Mouse (Mus musculus) gastrocnemius, adult 8-10 months (tissue): ENCODE data around the gene Cnbd2. TPM values are rescaled to one million over a fixed set of nuclear protein-coding genes. Genes with fewer than 3 reads are reported as not detected.

Experiments
- DNase-seq, 2 experiments: peaks; one replicate each; pipeline ENCODE4 v3.0.0; 2022; ENCODE audit warnings: low spot score in 2 of 2
- total RNA-seq, 4 experiments: library from RNA; stranded (reverse); gene quantifications; 2 replicates each; pipeline ENCODE4 v1.2.4; 2022

The Cnbd2 gene
- 1 to 10 TPM in 1 of 4 experiments, under 1 TPM in 3; 0.74 to 1.0 (median 0.85) TPM for total RNA-seq

DNA sequence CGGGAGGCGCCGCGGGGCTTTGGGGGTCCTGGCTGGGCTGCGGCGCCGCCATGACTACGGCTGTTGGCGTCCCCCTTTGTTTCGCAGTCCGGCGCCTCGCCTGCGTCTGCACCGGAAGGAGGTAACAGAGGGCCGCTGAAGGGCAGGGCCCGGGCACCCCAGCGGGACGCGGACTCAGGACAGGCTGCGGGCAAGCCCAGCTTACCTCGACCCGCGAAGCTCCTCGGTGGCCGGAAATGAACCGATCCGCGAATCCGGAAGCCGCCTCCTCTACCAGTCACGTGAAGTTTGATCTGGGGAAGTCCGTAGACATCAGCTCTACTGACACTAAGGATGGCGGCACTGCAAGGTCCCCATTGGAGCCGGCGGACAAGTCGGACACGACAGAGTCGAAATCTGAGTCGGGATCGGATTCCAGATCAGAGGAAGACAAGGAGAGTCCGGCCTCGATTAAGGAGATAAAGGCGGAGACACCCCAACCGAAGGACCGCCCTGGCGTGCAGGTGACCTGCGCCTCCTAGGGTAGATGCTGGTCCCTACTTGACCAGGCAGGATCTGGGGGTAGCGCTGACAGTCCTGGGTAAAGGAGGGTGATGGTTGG lies at the start of gene Cnbd2, which contains the start of gene Scand1:
Cnbd2 (plus strand) TSS at position 3 of the 601 bp plus-strand sequence.
Scand1 (minus strand) TSS at position 408 of the 601 bp plus-strand sequence.
- DNase-seq: peak; percentile 61 to 65

DNA sequence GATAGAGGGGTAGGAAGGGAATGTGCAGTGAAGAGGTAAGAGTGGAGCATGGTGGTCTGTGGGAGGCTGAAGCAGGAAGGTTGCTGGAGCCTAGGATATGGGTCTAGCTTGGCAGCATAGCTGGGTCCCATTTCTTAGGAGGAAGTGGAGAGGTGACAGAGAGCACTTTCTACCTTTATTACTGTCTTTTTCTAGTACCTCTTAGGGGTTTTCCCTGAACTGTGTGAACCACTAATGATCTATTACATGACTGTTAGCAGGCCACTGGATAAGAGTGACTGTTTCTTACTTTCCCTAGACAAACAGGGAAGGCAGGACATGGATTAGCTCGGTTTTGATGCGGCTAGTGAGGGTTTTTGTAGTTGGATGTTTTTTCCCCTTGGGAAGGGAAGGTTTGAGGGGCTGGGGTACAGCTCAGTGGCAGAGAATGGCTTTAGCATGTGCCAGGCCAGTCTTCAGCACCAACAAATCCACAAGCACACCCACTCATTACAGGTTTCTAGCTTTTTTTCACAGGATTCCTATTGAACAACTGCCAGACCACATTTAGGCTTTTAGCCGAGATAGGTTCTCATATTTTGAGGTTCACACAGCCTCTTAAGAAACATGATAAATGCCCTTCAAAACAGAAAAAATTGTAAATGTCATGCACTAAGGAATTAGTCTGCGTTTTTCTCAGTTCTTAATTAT lies 48.8 kb upstream of the Cnbd2 start:
- DNase-seq: no peak

DNA sequence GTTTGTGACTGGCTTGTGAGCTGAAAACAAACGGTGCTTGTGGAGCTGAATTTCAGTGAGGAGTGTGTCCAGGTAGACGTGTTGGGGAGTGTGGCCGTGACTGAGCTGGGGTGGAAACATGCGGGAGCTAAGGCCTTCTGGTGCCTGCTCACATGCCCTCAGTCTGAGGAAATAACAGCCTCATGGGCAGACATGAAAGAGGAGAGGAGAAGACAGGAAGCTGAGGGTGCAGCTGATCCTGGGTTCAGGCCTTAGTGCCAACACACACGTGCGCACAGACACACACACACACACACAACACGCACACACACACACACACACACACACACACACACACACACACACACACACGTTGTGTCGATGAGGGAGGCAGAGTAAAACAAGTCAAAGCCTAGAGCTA lies 44.5 kb upstream of the Cnbd2 start:
- DNase-seq: no peak

DNA sequence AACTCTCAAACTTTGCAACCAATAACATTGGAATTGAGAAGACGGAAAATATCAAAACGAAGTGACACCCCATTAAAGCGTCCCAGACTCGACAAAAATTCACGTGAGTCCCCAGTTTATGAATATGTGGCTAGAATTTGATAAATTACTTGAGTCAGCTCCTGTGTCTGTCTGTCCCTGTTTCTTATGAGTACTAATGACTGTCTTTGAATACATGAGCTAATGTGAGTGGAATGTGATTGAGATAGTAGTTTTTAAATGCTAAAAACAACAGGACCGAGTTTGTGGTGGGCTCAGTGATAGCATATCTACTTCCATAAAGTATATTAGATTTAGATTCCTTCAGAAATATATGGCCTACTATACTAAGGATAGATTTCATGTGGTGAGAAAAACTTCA lies 39.5 kb upstream of the Cnbd2 start:
- no peak for DNase-seq

DNA sequence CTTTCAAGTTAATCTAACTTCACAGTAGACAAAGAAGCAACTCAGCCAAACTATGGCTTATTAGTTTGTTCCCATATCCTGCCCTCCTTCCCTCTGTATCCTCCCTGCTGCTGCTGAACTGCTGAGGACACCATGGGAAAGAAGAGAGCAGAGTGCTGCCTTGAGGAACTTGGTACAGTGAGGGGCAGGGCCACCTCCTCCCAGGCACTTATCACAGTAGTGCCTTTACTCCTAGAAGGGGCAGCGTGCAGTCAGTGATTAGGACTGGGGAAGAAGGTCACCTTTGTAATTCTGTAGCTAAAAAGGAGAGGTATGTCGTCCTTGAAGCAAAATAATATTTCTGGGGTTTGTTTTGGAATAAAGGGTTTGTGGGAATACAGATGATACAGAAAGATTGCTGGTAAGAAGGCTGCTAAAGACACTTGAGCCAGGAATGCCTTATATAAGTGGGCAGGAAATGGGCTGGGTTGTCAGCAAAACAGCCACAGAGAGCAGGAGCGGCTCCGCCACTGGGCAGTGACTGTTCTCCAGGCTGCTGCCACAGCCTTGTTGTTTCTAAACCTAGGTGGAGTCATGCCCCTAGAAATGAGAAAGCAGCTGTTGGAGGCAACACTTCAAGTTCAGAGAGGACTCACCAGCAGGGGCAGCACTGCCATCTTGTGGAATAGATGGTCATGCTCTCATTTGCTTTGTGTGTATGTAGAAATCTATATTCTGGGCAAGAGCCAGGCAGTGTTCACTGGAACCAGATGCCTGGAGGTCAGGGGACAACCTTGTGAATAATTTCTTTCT lies 33.7 kb upstream of the Cnbd2 start:
- peak; percentile 75 to 81 for DNase-seq

DNA sequence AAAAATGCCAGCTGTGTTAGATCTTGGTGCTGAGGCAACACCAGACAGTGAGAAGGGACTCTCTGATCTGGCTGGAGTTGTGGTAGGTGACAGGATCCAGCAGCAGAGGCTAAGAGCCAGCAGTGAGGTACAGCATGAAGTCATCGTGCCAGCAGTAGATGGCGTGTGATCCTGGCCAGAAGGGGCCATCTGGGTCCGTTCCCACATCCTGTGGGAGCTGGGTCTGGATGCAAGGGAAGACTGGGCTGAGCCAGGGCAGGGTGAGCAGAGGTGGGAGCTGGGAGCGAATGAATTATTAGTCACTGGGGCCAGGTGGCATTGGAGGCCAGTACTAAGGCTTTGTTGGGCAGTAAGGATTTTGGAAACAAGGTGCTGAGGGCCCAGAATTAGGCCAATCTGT lies 30.9 kb upstream of the Cnbd2 start:
- no peak for DNase-seq

DNA sequence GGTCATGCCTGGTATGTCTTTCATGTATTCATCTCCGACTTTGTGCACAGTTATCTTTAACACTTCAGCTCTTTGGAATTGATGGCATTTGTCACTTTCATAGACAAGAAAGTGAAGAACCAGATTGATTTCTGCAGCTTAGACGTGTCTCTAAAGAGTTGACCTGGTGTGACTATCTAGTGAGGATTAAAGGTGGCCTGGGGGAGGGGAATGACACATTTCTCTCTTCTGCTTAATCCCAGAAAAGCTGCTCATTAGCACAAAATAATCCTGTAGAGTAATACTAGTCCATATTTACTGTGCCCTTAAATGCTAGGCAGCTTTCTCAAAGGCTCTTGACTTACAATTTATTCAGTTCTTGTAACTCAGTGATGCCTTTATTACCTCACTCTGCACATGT lies 26.9 kb upstream of the Cnbd2 start:
- DNase-seq: no peak

DNA sequence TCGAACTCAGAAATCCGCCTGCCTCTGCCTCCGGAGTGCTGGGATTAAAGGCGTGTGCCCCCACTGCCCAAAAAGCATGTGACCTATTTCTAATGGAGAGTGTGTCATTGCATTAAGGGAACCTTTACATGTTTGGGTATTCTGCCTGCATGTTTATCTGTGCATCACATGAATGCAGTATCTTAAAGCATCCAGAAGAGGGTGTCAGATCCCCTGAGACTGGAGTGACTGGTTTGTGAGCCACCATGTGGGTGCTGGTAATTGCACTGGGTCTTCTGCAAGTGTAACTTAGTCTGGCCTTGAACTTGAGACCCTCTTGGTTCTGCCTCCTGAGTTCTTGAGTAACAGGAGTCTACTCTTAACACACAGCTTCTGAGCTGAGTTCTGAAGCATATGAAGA lies 25.4 kb upstream of the Cnbd2 start:
- no peak for DNase-seq

DNA sequence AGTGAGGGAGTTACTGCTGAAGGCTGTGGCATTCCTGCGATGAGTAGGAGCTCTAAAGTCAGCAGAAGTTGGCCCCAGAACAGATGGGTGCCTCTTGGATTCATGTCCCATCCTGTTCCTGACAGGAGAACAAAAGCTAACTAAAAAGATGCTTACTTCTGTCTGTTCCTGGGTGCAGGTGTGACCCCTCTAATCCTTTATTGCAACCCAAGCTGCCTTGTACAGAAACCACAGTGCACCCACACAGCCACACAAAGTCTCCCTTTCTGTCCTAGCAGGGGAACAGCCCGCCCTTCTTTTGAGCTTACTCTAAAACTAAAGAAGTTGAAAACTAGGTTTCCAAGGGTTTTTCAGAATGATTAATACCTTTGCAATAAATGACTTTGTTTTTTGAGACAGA lies 23.9 kb upstream of the Cnbd2 start:
- DNase-seq: no peak

DNA sequence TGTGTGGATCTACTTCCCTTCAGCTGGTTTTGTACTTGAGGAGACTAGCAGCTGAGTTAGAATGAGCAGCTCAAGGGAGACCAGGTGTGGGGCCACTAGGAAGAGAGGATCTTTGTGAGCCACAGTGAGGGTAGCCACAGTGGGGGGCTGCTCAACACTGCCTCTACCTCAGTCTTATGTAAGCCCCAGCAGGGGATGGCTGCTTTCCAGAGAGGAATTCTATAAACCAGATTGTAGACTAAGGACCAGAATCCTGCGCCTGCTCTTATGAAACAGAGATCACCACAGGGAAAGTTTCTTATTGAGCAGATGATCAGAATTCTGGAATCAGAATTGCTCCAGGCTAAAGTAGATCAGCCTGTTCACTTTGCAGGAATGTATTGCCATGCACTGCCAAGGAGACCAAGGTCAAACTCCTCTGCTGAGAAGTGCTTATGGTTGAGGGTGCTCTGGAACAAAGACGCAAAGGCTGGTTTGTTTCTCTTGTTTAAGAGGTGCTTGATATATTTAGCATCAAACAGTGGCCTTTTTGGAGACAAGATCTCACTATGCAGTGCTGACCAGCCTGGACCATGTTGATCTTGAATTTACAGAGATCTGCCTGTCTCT lies 22.4 kb upstream of the Cnbd2 start:
- DNase-seq: no peak

DNA sequence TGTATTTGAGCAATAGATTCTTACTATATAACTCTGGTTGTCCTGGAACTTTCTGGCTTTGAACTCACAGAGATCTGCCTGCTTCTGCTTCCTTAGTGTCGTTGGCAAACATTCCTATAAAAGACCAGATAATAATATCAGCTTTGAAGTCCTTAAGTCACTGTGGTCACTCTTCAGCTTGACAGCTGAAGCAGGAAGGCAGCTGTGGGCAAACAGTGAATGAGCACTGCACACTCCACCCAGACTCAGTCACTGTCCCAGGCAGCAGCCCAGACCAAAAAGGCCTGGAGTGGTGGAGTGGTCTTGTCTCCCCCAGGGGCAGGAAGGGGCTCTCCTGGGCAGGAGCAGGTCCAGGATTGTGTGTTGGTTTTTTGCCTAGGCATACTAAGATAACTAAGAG lies 20.1 kb upstream of the Cnbd2 start:
- no peak for DNase-seq

DNA sequence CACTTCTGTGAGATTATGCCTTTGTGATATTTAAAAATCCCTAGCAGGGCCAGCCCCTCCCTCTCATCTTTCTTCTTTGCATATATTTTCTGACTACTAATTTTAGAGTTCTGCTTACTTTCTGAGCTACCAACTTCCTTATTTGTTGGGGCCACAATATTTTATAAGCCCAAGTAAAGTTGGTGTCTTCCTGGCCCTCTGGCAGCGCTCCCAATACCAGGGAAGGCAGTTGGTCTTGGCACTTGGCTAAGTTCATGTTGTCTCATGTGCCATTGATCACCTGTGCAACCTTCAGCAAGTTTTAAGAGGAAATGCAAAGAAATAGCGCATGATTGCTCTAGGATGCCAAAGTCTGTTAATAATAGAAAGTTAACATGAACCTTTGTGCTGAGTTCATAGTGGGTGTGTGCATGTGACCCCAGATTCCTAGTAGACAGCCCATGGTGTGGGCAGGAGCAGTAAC lies 16.5 kb upstream of the Cnbd2 start:
- no peak for DNase-seq

DNA sequence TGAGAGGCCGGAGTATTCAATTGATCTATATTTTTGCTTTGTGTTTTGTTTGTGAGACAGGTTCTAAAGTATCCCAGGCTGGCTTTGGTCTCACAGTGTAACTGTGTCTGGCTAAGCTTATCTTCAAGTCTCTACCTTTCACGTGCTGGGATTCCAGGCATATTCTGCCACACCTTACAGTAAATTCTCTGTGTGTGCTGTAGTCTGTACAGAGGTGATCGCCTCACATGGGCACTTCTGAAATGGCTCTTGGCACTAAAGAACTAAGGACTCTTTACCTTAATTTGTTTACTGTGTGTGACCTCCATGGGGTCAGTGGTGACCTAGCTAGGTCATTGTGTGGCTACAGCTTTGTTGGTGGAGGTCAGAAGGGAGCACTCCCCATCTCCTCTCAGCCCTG lies 15.9 kb upstream of the Cnbd2 start:
- no peak for DNase-seq

DNA sequence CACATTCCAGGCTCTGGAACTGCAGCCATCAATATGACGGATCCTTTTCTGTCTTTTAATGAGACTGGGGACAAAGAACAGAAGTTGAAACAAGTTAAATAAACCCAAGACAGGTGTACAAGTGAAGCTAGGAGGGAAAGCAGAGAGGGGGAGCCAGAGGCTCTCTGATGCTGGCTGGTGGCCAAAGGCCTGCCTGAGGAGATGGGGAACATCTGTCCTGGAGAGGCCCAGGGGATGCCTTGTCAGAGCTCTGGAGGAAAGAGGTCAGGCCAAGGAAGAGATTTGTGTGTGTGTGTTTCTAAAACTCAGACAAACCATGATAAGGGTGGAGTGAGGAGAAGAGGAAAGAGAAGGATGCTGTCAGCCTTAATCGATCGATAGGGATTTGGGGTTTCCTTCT lies 14.4 kb upstream of the Cnbd2 start:
- no peak for DNase-seq

DNA sequence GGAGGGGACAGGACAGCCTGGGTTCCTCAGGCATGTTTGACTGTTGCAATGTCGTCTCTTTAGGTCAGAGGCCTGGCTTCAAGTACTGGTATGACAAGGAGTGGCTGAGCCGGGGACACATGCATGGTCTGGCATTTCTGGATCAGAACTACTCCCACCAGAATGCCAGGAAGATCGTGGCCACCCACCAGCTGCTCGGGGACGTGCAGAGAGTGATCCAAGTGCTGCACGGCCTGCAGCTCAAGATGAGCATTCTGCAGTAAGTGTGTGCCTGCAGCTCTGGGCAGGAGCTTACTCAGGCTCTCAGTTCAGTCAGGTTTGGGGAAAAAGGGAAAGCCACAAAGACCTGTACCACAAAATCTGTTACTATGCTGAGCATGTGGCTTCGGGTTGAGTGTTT lies 13.6 kb upstream of the Cnbd2 start:
- no peak for DNase-seq

DNA sequence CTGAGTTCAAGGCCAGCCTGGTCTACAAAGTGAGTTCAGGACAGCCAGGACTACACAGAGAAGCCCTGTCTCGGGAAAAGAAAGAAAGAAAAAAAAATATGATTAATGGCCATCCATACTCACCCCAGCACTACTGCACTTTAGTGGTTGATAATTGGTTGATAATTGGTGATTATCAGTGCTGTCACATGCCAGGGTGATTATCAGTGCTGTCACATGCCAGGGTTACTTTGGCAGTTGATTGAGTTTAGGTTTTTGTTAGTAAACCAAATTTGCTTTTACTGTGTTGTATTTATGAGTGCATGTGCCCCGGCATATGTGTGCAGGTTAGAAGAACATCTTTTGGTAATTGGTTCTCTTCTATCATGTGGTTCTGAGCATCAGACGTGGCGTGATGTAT lies 10.0 kb upstream of the Cnbd2 start:
- DNase-seq: no peak

DNA sequence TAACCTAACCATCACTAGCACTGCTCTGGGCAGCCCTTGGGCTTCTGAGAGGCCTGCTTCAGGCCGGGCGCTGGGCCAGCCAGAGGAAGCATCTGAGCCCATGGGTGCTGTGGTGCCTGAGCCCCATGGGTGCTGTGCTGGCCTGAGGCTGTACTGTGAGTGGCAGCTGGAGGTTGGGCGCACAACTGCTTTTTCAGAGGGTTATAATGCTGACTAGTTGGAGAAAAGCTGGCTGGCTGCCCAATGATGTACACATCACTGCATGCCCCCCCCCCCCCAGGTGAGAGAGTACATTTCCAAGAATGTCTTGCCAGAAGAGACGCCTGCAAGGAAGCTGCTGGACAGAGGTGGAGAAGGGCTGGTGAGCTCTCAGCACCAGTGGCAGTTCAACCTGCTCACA lies 7.7 kb upstream of the Cnbd2 start:
- DNase-seq: no peak

DNA sequence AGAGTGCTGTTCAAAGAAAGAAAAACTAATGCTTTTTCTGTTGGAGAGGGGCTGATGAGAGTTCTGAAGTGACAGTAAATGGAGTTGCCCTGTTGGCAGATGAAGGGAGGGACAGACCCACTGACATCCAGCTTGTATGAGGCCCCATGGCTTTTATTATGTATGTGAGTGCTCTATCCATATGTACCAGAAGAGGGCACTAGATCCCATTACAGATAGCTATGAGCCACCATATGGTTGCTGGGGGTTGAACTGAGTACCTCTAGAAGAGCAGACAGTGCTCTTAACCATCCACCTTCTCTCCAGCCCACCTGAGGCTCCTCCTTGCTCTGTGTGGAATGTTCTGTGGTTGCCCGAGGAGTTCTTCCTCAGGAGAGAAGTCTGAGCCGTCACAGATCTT lies 6.3 kb upstream of the Cnbd2 start:
- no peak for DNase-seq

DNA sequence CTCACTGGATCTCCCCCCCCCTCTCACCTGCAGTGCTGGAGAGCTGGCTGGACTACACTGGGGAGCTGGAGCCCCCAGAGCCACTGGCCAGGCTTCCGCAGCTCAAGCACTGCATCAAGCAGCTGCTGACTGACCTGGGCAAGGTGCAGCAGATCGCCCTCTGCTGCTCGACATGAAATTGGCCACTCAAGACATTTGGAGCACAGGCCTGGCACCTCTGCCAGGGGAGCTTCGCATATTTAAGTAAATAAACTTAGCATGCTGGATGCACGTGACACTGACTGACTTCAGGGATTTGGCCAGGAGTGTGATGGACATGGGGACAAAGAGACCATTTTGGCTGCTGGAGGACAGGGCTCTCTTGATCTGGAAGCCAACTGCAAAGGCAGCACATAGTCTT lies 4.8 kb upstream of the Cnbd2 start:
- no peak for DNase-seq

DNA sequence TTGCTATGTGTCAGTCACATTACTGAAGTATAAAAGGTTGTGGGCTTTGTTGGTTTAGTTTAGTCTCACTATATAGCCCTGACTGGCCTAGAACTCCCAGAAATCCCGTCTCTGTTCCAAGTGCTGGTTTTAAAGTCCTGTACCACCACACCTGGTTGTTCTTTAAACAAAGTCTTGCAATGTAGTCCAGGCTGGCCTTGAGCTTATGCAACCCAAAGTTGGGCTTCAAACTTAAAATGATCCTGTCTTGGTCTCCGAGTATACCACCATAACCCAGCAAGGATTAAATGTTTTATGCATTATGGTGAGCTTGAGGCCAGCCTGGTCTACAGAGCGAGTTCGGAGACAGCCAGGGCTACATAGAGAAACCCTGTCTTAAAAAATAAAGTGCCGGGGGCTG lies 2.2 kb upstream of the Cnbd2 start:
- DNase-seq: no peak

DNA sequence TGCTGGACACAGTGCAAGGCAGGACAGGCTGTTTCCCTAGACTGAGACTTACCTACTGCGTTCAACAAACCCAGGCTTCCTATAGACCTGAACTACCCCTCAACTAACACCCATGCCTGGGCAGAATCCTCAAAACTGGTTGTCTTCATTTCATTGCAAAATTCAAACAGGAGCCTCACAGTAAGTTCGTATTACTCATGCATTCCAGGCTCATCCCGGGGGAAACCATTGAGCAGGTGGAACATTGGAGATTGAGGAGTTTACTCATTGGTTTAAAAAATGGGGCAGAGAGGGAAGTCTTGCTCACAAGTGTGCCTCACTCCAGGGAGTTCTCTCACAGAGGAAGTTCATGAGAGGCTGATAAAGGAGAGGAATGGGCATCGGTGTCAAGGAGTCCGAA lies 1.6 kb upstream of the Cnbd2 start:
- no peak for DNase-seq

DNA sequence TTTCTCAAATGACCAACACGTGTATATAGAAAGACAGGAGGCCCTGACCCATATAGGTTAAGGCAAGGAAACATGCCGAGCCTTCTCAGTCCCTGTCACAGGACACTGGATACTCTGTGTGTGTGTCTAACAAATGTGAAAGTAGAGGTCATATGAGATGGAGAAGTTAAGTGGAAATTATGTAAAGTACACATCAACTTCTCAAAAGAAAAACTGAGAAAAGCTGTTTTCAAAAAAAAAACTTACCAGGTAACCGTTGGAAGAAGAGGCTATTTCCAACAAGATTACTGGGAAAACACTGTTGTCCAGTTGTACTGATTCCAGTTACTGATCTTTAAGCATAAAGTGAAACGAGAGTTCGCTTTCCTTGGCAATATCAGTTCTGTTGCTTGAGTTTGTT lies 1.2 kb upstream of the Cnbd2 start:
- DNase-seq: no peak
